Mouse (Mus musculus) neural tube, embryonic 10.5 days (tissue): ENCODE results near the gene LTO1.

ENCODE experiments used
- DNase-seq: peaks from one replicate; pipeline ENCODE4 v3.0.0-alpha.2; 2017; ENCODE audit warnings: low spot score; ENCODE audit errors: extremely low spot score

The LTO1 gene

GRCm38 (mm10) chr7:144939344-144940002 lies 24.6 kb downstream of the LTO1 start, which contains the start of gene Ccnd1:
Gene Ccnd1, minus strand, starts transcription at chr7:144939925.
- peak; percentile 85 for DNase-seq

- DNase-seq: peak; percentile 69
Measured at GRCm38 (mm10) chr7:144940003-144940571, 25.2 kb downstream of the LTO1 start.

GRCm38 (mm10) chr7:144940585-144940984 lies 25.7 kb downstream of the LTO1 start:
- DNase-seq: no peak

GRCm38 (mm10) chr7:144941242-144941831 lies 26.4 kb downstream of the LTO1 start:
- DNase-seq: peak; percentile 95

- peak; percentile 70 for DNase-seq
Measured at GRCm38 (mm10) chr7:144942071-144942743, 27.3 kb downstream of the LTO1 start.

- peak; percentile 61 for DNase-seq
Measured at GRCm38 (mm10) chr7:144942744-144943135, 27.8 kb downstream of the LTO1 start.

- peak; percentile 88 for DNase-seq
Measured at GRCm38 (mm10) chr7:144943254-144943653, 28.4 kb downstream of the LTO1 start.

GRCm38 (mm10) chr7:144958509-144959395 lies 43.9 kb downstream of the LTO1 start:
- DNase-seq: no peak

- DNase-seq: no peak
Measured at GRCm38 (mm10) chr7:144963911-144964310, 49.0 kb downstream of the LTO1 start.

GRCm38 (mm10) chr7:144964316-144964715 lies 49.4 kb downstream of the LTO1 start:
- DNase-seq: no peak

GRCm38 (mm10) chr7:144965893-144966292 lies 51.0 kb downstream of the LTO1 start:
- no peak for DNase-seq

GRCm38 (mm10) chr7:144970997-144971768 lies 56.3 kb downstream of the LTO1 start:
- DNase-seq: no peak

- no peak for DNase-seq
Measured at GRCm38 (mm10) chr7:144971769-144972168, 56.9 kb downstream of the LTO1 start.

GRCm38 (mm10) chr7:144973461-144973860 lies 58.6 kb downstream of the LTO1 start:
- no peak for DNase-seq

GRCm38 (mm10) chr7:144977121-144977520 lies 62.2 kb downstream of the LTO1 start:
- no peak for DNase-seq

- DNase-seq: no peak
Measured at GRCm38 (mm10) chr7:144979814-144980213, 64.9 kb downstream of the LTO1 start.
